Mouse (Mus musculus) layer of hippocampus, adult 6 months (tissue): ENCODE results near the gene Cdc42. TPM values are rescaled to one million over a fixed set of nuclear protein-coding genes. Genes with fewer than 3 reads are reported as not detected.

ENCODE experiments used
- long read RNA-seq, 2 experiments: library from polyadenylated mRNA; unstranded; transcript quantifications; one replicate each; pipeline ENCODE4 v2.0.0; 2019 to 2020
- polyA plus RNA-seq: library from polyadenylated mRNA; unstranded; fragments of <200 nt; fragmentation: Nextera tagmentation; gene quantifications from 2 replicates; pipeline ENCODE4 v1.2.3, GENCODE M21; 2021

Cdc42 gene
- 462 and 467 TPM in 2 replicates for polyA plus RNA-seq
- long read RNA-seq, experiment 1, transcript Cdc42-201 (6 exons, 1,448 nt) = minor isoform, 276 of 877 reads
- long read RNA-seq, experiment 1, transcript Cdc42-202 (6 exons, 2,108 nt) = major isoform, 354 of 877 reads
- long read RNA-seq, experiment 1, partial matches to known transcripts = 212 of 877 reads
- long read RNA-seq, experiment 1, other reads (novel, unspliced or antisense) = 35 of 877 reads
- long read RNA-seq, experiment 2, transcript Cdc42-202 (6 exons, 2,108 nt) = major isoform, 938 of 1,854 reads
- long read RNA-seq, experiment 2, transcript Cdc42-201 (6 exons, 1,448 nt) = minor isoform, 532 of 1,854 reads
- long read RNA-seq, experiment 2, partial matches to known transcripts = 299 of 1,854 reads
- long read RNA-seq, experiment 2, other reads (novel, unspliced or antisense) = 85 of 1,854 reads

DNA sequence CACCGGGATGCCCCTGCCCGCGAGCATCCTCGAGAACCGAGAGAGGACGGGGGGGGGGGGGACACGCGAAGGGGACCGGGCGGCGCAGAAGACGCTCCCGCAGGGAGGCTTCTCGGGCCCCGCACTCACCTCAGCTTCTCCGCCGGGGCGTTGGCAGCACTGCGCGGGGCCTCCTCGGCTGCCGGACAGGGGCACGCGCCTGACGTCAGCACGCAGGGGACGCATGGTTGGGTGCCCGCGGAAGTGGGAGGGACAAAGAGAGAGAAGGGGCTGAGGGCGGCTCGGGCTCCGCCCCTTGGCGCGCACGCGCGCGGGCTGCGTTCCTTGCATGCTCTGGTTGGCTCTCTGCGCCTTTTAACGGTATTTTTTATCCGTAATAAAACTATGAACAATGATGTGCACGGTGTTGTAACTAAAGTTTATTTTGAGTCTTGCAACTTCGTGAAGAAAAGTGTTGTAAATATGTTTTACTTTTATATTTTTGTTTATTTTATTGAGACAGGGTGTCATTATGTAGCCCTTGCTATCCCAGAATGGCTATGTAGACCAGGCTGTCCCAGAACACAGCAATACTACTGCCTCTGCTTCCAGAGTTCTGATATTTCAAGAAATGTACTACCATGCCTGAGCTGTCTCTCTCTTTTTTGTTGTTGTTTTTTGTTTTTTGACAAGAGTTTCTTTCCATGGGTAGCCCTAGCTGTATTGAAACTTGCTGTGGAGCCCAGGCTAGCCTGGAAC is at the start of gene Cdc42:
Cdc42 (minus strand) TSS at position 204 of the 738 bp plus-strand sequence.

DNA sequence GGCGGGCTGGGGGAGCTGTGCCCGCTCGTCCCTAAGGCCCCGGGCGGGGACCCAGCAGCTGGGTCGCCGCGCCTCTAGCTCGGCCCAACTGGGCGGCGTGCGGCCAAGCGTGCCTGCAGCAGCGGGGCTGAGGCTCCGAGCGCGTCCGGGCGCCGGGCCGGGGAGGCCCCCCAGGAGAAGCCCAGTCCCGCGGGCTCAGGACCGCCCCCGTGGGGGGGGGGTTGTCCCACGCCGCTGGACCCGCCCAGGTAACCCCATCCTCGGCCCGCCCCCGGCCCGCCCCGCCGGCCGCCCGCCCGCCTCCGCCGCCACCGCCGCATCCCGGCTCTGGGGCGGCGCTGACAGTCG is 80.4 kb downstream of the Cdc42 start, which contains the start of gene Wnt4:
Wnt4 (plus strand) TSS at position 324 of the 348 bp plus-strand sequence.

Other genes with a start within 250 kb of the Cdc42 start
- gene Wnt4, start 80.2 kb downstream of the Cdc42 start, polyA plus RNA-seq = 1.3 TPM in 2 replicates
- not detected in 2 replicates for gene Cela3a, start 52.1 kb upstream of the Cdc42 start, polyA plus RNA-seq
- gene Cela3b, start 72.8 kb upstream of the Cdc42 start, polyA plus RNA-seq = not detected in 2 replicates
- gene 1700013G24Rik, start 95.6 kb upstream of the Cdc42 start, polyA plus RNA-seq = not detected in 2 replicates
- gene Hspg2, start 111.0 kb upstream of the Cdc42 start, polyA plus RNA-seq = 0.88 and 1.2 TPM in 2 replicates
- 0.41 TPM in 1 of 2 replicates, not detected in the other for gene Ldlrad2, start 216.8 kb upstream of the Cdc42 start, polyA plus RNA-seq
- gene Usp48, start 236.0 kb upstream of the Cdc42 start, polyA plus RNA-seq = 32.3 and 33.1 TPM in 2 replicates